Mouse (Mus musculus) embryonic facial prominence, embryonic 12.5 days (tissue): ENCODE data around the gene Tmbim1. TPM values are rescaled to one million over a fixed set of nuclear protein-coding genes. Genes with fewer than 3 reads are reported as not detected.
A peak's percentile ranks its signal among the peaks of the same experiment; 100 is the strongest.

ENCODE experiments used
- ATAC-seq: fragments of 200-750 bp; cut with Nextera tagmentation; 2 replicates; pipeline ENCODE4 v1.8.0; 2017; ENCODE audit not compliant: insufficient number of reproducible peaks, insufficient read depth, low FRiP score, low TSS enrichment
- H3K27ac ChIP-seq: fragments of 300-500 bp; sonication (generic); 2 replicates; pipeline ENCODE4 v1.5.1; 2016; ENCODE audit warnings: mild to moderate bottlenecking
- H3K27me3 ChIP-seq: fragments of 300-500 bp; sonication (generic); 2 replicates; pipeline ENCODE4 v1.6.1; 2016; ENCODE audit warnings: mild to moderate bottlenecking, moderate library complexity
- H3K36me3 ChIP-seq: fragments of 300-500 bp; sonication (generic); 2 replicates; pipeline ENCODE4 v1.6.1; 2016; ENCODE audit warnings: mild to moderate bottlenecking
- H3K4me1 ChIP-seq: fragments of 300-500 bp; sonication (generic); 2 replicates; pipeline ENCODE4 v1.6.1; 2016
- H3K4me2 ChIP-seq: fragments of 300-500 bp; sonication (generic); replicated peaks from 2 replicates; pipeline ENCODE4 v1.6.1; 2016; ENCODE audit warnings: mild to moderate bottlenecking, moderate library complexity
- H3K4me3 ChIP-seq: fragments of 300-500 bp; sonication (generic); 2 replicates; pipeline ENCODE4 v1.5.1; 2016; ENCODE audit warnings: mild to moderate bottlenecking
- H3K9ac ChIP-seq: fragments of 300-500 bp; sonication (generic); 2 replicates; pipeline ENCODE4 v1.6.1; 2016; ENCODE audit warnings: mild to moderate bottlenecking, moderate library complexity
- H3K9me3 ChIP-seq: fragments of 300-500 bp; sonication (generic); 2 replicates; pipeline ENCODE4 v1.6.1; 2016; ENCODE audit warnings: mild to moderate bottlenecking, moderate library complexity
- WGBS: fragments of 180-500 bp; shearing (Covaris S2); methylation state at CpG from one replicate; pipeline ENCODE4 v1.1.7; 2016; 5-methylcytosine and 5-hydroxymethylcytosine counted together
- polyA plus RNA-seq: library from polyadenylated mRNA; unstranded; fragments of >200 nt; fragmentation: Nextera tagmentation; extraction: Ambion mirVana; gene quantifications from 2 replicates; pipeline ENCODE4 v1.2.1, GENCODE M21; 2016

Gene Tmbim1
- polyA plus RNA-seq, 1 experiment from 2014 or later = 18.4 TPM

GRCm38 (mm10) chr1:74321396-74321795 is 16.0 kb upstream of the Tmbim1 start:
- H3K9me3 ChIP-seq = no peaks in the 10 kb centered on the region
- no peak for ATAC-seq
- no peaks in the 10 kb centered on the region for H3K4me1 ChIP-seq
- H3K4me3 ChIP-seq = no peak overlapping the region
- no peak overlapping the region for H3K4me2 ChIP-seq
- H3K27me3 ChIP-seq = no peaks in the 10 kb centered on the region
- H3K9ac ChIP-seq = no peak overlapping the region
- 81% methylated on average over 3 of the region's 3 CpGs for WGBS
- no peak overlapping the region for H3K27ac ChIP-seq
- H3K36me3 ChIP-seq = no peaks in the 10 kb centered on the region

GRCm38 (mm10) chr1:74318711-74319110 is 13.3 kb upstream of the Tmbim1 start:
- no peak overlapping the region for H3K9ac ChIP-seq
- no peak overlapping the region for H3K4me2 ChIP-seq
- ATAC-seq = no peak
- H3K4me1 ChIP-seq = no peaks in the 10 kb centered on the region
- H3K27me3 ChIP-seq = no peaks in the 10 kb centered on the region
- H3K27ac ChIP-seq = no peak overlapping the region
- no peaks in the 10 kb centered on the region for H3K36me3 ChIP-seq
- H3K4me3 ChIP-seq = no peak overlapping the region
- 82% methylated on average over 3 of the region's 3 CpGs for WGBS
- H3K9me3 ChIP-seq = no peaks in the 10 kb centered on the region

DNA sequence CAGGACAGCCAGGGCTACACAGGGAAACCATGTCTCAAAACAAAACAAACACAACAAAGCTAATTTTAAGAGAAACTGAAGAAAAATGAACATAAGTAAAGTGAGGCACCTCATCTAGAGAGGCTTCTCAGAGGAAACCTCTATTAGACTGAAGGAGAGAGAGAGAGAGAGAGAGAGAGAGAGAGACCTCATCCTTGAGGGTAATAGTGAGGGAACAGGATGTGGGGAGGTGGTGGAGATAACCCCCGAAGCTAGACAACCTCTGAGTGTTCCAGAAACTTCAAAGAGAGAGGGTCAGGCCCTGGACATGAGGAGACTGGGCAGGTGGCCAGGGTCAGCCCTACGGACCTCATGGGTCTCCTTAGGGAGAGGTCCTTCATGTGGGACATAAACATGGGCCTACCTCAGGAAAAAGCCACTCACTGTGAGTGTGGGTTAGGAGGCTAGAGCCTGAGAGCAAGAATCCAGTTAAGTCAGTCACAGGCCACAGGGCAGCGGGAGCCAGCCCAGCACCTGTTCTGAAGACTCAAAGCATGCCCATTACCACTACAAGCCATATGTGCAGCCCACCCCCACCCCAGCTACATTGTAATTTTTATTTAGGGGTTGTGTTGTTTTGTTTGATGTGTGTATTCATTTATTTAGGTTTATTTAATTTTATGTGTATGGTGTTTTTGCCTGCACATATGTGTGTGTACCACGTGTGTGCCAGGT is 10.8 kb upstream of the Tmbim1 start:
- Histone ChIP-seq H3K27me3 (no peaks in the 10 kb centered on the region), H3K36me3 (no peaks in the 10 kb centered on the region), H3K4me1 (no peaks in the 10 kb centered on the region), H3K9ac (no peak overlapping the region), H3K27ac (no peak overlapping the region), H3K9me3 (no peaks in the 10 kb centered on the region), H3K4me2 (no peak overlapping the region), H3K4me3 (no peak overlapping the region)
- no peak for ATAC-seq
- WGBS = 70% methylated on average over 4 of the region's 4 CpGs

DNA sequence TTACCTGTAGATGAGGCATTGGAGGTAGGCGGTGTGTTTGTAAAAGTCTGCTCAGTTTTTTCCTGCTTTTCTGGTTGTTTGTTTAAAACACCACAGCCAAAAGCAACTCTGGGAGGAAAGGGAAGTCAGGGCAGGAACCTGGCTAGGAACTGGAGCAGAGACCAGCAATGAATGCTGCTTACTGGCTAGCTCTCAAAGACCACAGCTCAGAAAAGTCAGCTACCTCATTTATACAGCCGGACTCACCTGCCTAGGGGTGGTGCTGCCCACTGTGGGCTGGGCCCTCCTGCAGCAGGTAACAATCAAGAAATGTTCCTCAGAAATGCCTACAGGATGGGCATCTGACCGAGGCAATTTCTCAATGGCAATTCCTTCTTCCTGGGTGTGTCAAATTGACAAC is 9.4 kb upstream of the Tmbim1 start:
- H3K27me3 ChIP-seq = no peaks in the 10 kb centered on the region
- H3K9ac ChIP-seq = no peak overlapping the region
- no peak overlapping the region for H3K4me3 ChIP-seq
- H3K4me1 ChIP-seq = no peaks in the 10 kb centered on the region
- no peak overlapping the region for H3K27ac ChIP-seq
- H3K4me2 ChIP-seq = no peak overlapping the region
- WGBS = 87% methylated on average over 3 of the region's 3 CpGs
- no peaks in the 10 kb centered on the region for H3K9me3 ChIP-seq
- no peaks in the 10 kb centered on the region for H3K36me3 ChIP-seq
- no peak for ATAC-seq

DNA sequence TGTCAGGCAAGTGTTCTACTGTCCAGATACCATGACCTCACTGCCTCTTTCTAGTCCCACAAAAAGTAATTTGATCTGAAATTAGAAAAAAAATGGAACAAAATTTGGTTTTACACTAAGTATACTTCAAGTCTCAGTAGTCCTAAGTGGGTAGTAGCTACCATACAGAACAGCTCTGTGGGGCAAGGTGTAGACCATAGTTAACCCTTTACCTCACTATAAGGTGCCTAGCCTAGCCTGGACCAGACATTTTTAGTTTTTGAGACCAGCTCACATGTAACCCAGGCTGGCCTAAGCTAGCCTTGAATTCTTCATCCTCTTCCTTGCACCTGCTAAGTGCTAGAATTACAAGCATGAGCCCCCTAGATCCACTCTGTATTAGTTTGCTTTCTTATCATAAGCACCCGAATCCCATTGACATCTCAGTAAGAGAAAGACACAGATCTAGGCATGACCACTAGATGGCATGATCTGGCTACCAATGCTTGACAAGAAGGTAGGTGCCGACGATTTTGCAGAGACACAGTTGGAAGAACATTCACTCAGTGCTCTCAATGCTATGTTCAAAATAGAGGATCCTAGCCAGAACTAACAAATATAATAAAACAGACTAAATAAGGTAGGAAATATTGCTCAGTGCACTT is 7.7 kb upstream of the Tmbim1 start:
- no peaks in the 10 kb centered on the region for H3K36me3 ChIP-seq
- H3K27ac ChIP-seq = no peak overlapping the region
- ATAC-seq = no peak
- H3K9me3 ChIP-seq = no peaks in the 10 kb centered on the region
- no peaks in the 10 kb centered on the region for H3K4me1 ChIP-seq
- no peaks in the 10 kb centered on the region for H3K27me3 ChIP-seq
- H3K9ac ChIP-seq = no peak overlapping the region
- WGBS = 5% methylated on average over 3 of the region's 3 CpGs
- no peak overlapping the region for H3K4me2 ChIP-seq
- H3K4me3 ChIP-seq = no peak overlapping the region

DNA sequence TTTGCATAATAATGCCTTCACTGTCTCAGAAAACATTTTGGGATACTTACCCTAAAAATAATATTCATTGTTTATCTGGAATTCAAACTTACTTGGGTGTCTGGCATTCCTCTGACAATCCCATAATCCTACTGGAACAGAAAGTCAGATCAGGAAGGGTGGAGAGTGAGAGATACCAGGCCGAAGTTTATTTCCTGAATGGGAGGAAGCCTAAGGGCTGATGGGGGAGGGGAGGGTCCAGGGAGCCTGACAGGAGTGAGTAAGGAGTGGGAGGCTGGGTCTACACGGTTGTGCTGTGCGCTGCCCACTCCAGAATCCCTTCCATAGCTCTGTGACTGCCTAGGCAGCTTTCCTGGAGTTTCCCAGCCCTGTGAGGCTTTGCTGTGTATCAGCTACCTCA is 4.3 kb upstream of the Tmbim1 start:
- Histone ChIP-seq H3K36me3 (no peaks in the 10 kb centered on the region), H3K9me3 (no peaks in the 10 kb centered on the region), H3K4me1 (no peaks in the 10 kb centered on the region), H3K9ac (no peak overlapping the region), H3K27ac (no peak overlapping the region), H3K4me2 (no peak overlapping the region), H3K4me3 (no peak overlapping the region), H3K27me3 (no peaks in the 10 kb centered on the region)
- no peak for ATAC-seq
- WGBS = 23% methylated on average over 3 of the region's 3 CpGs

DNA sequence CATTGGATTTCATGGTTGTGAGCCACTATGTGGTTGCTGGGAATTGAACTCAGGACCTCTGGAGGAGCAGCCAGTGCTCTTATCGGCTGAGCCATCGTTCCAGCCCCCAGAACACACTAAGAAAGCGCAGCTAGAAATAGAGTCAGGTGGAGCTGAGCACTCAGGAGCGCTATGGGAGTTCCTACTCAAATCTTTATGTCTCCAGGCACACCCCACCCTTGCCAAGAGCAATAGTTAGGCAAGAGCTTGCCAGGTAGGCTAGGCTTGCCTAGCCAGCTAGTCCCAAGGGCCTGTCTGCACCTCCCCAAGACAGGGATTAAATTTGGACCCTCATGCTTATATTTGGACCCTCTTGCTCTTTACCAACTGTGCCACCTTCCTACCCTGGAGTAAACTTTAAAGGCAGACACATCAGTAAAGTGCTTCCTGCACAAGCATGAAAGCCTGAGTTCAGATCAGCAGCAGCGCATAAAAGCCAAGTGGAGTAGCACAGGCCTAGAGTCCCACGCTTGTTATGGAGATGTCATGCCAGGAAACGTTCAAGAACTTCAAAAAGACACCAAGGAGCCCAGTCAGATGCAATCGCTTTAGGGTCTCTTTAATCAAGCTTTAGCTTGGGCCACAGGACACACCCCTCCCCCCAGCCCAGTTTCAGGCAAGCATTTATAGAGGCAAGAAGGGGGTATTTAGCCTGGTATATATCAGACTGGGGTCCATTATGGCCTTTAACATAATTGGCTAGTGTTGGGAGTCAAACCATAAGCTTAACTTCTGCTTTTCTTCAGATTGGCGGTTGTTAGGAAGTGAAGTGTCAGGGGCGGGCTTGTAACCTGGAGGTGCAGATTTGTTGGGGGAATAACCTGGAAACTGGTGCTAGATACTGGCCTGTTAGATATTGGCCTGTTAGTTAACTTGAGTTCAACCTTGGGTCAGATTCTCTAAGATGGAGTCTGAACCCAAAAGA is 2.9 kb upstream of the Tmbim1 start:
- WGBS = 71% methylated on average over 10 of the region's 10 CpGs
- Histone ChIP-seq H3K36me3 (no peaks in the 10 kb centered on the region), H3K4me3 (no peak overlapping the region), H3K4me1 (0 out of 2 replicates have a peak, but pooled peaks cover 4% of the 10 kb centered on the region), H3K9ac (no peak overlapping the region), H3K4me2 (no peak overlapping the region), H3K9me3 (no peaks in the 10 kb centered on the region), H3K27ac (no peak overlapping the region), H3K27me3 (no peaks in the 10 kb centered on the region)
- no peak for ATAC-seq

DNA sequence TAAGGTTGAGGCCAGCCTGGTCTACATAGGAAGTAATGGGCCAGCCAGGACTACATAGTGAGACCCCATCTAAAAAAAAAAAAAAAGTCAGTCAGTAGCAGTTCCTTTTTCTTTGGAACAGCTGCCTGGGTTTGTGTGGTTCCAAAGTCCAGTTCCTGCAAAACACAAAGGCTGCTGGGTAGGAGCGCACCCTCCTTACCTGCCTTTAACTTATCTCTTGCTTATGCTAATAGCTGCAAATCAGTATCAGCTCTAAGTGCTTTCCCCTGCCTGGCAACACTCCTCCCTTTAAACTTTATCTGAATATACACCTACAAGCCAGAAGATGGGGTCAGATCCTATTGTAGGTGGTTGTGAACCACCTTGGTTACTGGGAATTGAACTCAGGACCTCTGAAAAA is 1.7 kb upstream of the Tmbim1 start:
- Histone ChIP-seq H3K4me2 (no peak overlapping the region), H3K36me3 (no peaks in the 10 kb centered on the region), H3K27me3 (no peaks in the 10 kb centered on the region), H3K9me3 (no peaks in the 10 kb centered on the region), H3K27ac (no peak overlapping the region), H3K9ac (no peak overlapping the region), H3K4me3 (no peak overlapping the region), H3K4me1 (peaks cover 4% of the 10 kb centered on the region; the same call in 1 of the 2 replicates)
- 77% methylated on average over 1 of the region's 1 CpGs for WGBS
- ATAC-seq = no peak

- Histone ChIP-seq H3K9ac (no peak overlapping the region), H3K9me3 (no peaks in the 10 kb centered on the region), H3K4me1 (peaks cover 4% of the 10 kb centered on the region; the same call in 1 of the 2 replicates), H3K27me3 (no peaks in the 10 kb centered on the region), H3K4me2 (no peak overlapping the region), H3K4me3 (no peak overlapping the region), H3K27ac (no peak overlapping the region), H3K36me3 (no peaks in the 10 kb centered on the region)
- ATAC-seq = no peak
- WGBS = 64% methylated on average over 4 of the region's 4 CpGs
These were observed 476 bp downstream of the Tmbim1 start for GRCm38 (mm10) chr1:74304946-74305345.

DNA sequence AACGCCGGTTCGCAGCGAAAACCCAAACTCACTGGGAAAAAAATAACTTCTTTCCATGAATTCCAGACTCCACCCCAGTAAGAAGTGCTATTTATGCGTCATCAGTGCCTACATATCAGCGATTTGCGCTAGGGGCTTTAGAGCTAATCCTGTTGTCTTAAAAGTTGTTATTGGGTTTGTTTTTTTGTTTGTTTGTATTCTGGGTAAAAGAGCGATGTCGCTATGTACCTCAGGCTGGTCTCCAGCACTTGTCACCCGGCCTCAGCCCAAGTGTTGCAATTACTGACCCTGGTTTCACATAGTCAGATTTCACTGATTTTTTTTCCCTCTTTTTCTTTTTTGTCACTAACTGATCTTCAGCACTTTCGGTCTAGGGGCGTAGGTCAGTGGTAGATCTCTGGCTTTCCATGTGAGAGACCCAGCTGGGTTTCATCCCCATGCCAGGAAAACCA is 1.1 kb downstream of the Tmbim1 start:
- H3K9me3 ChIP-seq = no peaks in the 10 kb centered on the region
- H3K36me3 ChIP-seq = no peaks in the 10 kb centered on the region
- ATAC-seq = no peak
- H3K4me1 ChIP-seq = peaks cover 4% of the 10 kb centered on the region; the same call in 1 of the 2 replicates
- no peaks in the 10 kb centered on the region for H3K27me3 ChIP-seq
- peak overlapping the region; percentile 85 for H3K4me2 ChIP-seq
- H3K4me3 ChIP-seq = peak overlapping the region; percentile 61
- no peak overlapping the region; the same call in 1 of the 2 replicates for H3K27ac ChIP-seq
- H3K9ac ChIP-seq = peak overlapping the region; percentile 70
- 4% methylated on average over 12 of the region's 12 CpGs for WGBS

DNA sequence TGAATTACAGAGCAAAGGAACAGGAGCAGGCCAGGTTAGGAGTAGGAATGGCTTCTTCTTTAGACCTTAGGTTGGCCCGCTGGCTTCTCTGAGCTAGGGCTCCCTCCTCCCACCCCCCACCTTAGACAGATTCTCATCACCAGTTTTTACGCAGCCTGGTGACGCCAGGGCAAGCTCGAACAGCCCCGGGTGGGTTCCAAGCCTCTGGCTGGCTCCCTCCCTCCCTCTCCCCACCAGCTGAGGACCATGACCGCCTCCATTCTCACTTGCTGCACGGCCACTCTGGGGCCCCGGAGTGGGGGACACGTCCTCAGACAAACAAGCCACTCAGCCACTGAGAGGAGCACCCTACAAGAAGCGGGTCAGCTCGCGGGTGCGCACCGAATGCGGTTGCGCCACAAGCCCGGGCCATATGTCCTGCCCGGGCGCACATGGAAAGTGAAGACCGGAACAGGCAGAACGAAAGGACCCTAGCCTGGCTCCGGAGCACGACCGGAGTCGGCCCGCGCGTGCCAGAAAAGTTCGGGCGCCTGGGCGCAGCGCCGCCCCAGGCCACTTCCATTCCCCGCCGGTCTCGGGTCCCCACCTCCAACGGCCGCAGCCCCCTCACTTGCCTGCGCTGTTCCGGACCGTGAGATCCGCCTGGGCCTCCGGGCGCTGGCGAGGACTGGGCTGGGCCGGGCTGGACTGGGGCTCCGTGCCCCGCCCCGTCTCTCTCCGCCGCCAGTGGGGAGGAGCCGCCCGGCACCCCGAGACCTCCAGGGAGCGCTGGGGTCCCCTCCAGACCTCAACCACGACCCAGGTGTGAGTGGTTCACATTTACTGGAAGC is 1.7 kb downstream of the Tmbim1 start:
- peak overlapping the region; percentile 70 for H3K9ac ChIP-seq
- H3K27ac ChIP-seq = peak overlapping the region; percentile 68
- H3K4me2 ChIP-seq = peak overlapping the region; percentile 85
- no peaks in the 10 kb centered on the region for H3K36me3 ChIP-seq
- ATAC-seq = peak; percentile 78
- peak overlapping the region; percentile 61 for H3K4me3 ChIP-seq
- H3K4me1 ChIP-seq = peaks cover 4% of the 10 kb centered on the region; the same call in 1 of the 2 replicates
- under 1% methylated on average over 56 of the region's 56 CpGs for WGBS
- no peaks in the 10 kb centered on the region for H3K27me3 ChIP-seq
- no peaks in the 10 kb centered on the region for H3K9me3 ChIP-seq
